Mouse (Mus musculus) embryo, embryonic 10.5 days (tissue): ENCODE measurements around the gene Adk.
"Not testable (repeated sequence)": the region's sequence is repeated elsewhere in the genome, so short reads cannot be mapped to it uniquely, and the experiment has no call there.

ENCODE experiments used
- DNase-seq: peaks from one replicate; pipeline ENCODE4 v3.0.0-alpha.2; 2015; ENCODE audit warnings: low spot score

The Adk gene

GRCm38 (mm10) chr14:21487135-21487534 lies 434.8 kb downstream of the Adk start:
- not testable (repeated sequence) for DNase-seq

DNA sequence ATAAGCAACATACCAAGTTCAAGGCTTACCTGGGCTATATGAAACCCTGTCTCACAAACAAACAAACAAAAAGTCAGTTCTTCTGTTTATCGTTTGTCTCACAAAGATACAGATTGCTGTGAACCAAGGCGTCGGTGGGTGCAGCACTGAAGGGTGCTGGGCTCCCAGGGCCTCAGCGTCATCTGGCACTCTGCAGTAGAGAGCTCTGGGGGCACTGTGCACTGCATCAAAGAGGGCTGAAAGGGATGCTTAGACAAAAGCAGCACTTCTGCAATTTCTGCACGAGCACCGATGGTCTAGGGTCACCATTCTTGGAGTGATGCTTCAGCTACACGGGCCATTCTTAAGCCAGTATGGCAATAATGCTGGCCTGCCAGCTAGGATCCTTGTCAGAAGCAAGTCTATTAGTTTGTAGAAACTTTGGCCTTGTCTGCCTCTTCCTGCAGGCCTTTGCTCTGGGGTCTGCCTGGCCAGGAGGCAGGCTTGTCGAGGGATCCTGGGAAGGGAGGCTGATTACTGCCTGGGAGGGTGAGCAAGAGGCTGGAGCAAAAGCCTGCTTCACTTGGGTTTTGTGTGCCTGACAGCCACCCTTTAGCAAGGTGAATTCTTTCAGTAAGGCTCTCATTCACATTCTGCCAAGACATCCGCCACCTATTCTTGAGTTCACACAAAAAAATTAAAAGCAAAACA lies 436.2 kb downstream of the Adk start:
- not testable (repeated sequence) for DNase-seq

- DNase-seq: no peak
Observed at GRCm38 (mm10) chr14:21489116-21489485, 436.7 kb downstream of the Adk start.

DNA sequence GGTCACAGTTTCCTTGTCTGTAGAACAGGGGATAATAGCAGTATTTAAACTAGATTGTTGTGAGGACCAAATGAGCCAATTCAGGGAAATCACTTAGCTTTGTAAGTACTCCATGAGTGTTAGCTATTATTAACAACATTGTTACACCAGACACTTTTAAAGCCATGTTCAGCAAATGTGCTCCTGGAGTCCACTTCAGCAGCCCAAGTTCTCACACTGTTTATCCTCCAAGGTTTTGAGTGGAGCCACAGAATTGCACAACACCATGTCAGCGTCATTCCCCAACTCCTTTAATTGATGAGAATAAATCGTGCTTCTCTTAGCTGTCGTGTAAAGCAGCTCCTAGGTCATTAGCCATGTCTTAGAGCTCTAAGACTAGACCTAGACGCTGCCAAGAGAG lies 437.8 kb downstream of the Adk start:
- no peak for DNase-seq
